ENCODE assay signal across 8 mouse cellular contexts in genomic region chr17:28141771-28142699, GRCm38 (mm10). TPM values are rescaled to one million over a fixed set of nuclear protein-coding genes. Genes with fewer than 3 reads are reported as not detected.
DNase-seq lines count a peak whose midpoint lies in the region; ATAC-seq lines count a peak whose summit lies in the region.

TSS of gene Scube3 (plus strand) at chr17:28142141.

- H3K4me2 ChIP-seq in midbrain, embryonic 14.5 days (ENCODE audit: low read length): peak within 1 kb of the TSS; percentile 84

- H3K27ac ChIP-seq in embryonic facial prominence, embryonic 10.5 days (replicated peaks): peak within 1 kb of the TSS; percentile 96
- H3K27ac ChIP-seq in midbrain, embryonic 14.5 days (replicated peaks; ENCODE audit: low read depth, low read length): peak within 1 kb of the TSS; percentile 94

- peak within 1 kb of the TSS; percentile 29 for H3K4me3 ChIP-seq in erythroblast, embryonic 14.5 days (replicated peaks)
- peak within 1 kb of the TSS; percentile 88 for H3K4me3 ChIP-seq in embryonic facial prominence, embryonic 10.5 days
- peak within 1 kb of the TSS; percentile 68 for H3K4me3 ChIP-seq in midbrain, embryonic 14.5 days (replicated peaks; ENCODE audit: low read depth, low read length)

- WGBS in embryonic facial prominence, embryonic 10.5 days: under 1% methylated on average over 97 of the region's 97 CpGs
- under 1% methylated on average over 86 of the region's 97 CpGs for WGBS in midbrain, embryonic 14.5 days

- no peaks in the 10 kb centered on the region for H3K36me3 ChIP-seq in erythroblast, embryonic 14.5 days (ENCODE audit: control insufficient read depth)
- H3K36me3 ChIP-seq in embryonic facial prominence, embryonic 10.5 days (replicated peaks): no peaks in the 10 kb centered on the region
- no peaks in the 10 kb centered on the region for H3K36me3 ChIP-seq in midbrain, embryonic 14.5 days (ENCODE audit: control insufficient read depth, insufficient read depth, low read length)

- peak within 1 kb of the TSS; percentile 90 for H3K9ac ChIP-seq in midbrain, embryonic 14.5 days (replicated peaks; ENCODE audit: low read length)

- H3K4me1 ChIP-seq in erythroblast, embryonic 14.5 days (ENCODE audit: control insufficient read depth): no peaks in the 10 kb centered on the region
- peaks cover 86% of the 10 kb centered on the region for H3K4me1 ChIP-seq in embryonic facial prominence, embryonic 10.5 days
- H3K4me1 ChIP-seq in midbrain, embryonic 14.5 days (ENCODE audit: control insufficient read depth, insufficient read depth, low read length): peaks cover 51% of the 10 kb centered on the region

- DNase-seq in CD4-positive helper T cell, adult 2 months (ENCODE audit: low read depth, low spot score): peak; percentile 28
- DNase-seq in embryonic facial prominence, embryonic 10.5 days (ENCODE audit: low spot score): peak; percentile 88
- peak; percentile 84 for DNase-seq in midbrain, embryonic 14.5 days
- DNase-seq in frontal cortex, adult 2 months (ENCODE audit: extremely low spot score in 1 of 2, low spot score in 1 of 2): no peak
- no peak for DNase-seq in frontal cortex, postnatal 36 days (ENCODE audit: low spot score in 2 of 2)

- ATAC-seq in erythroblast, adult 5-6 weeks (replicated peaks; ENCODE audit: low FRiP score, poor library complexity, severe bottlenecking): no peak
- peak; percentile 38 for ATAC-seq in inflammation-experienced regulatory T-cells, adult 6 months
- ATAC-seq in midbrain, embryonic 14.5 days (ENCODE audit: low FRiP score, low TSS enrichment): peak; percentile 68; the same call in 1 of the 2 replicates

- H3K9me3 ChIP-seq in erythroblast, embryonic 14.5 days (ENCODE audit: control insufficient read depth, low read length): no peaks in the 10 kb centered on the region
- no peaks in the 10 kb centered on the region for H3K9me3 ChIP-seq in embryonic facial prominence, embryonic 10.5 days
- no peaks in the 10 kb centered on the region for H3K9me3 ChIP-seq in midbrain, embryonic 14.5 days (ENCODE audit: control insufficient read depth, low read length)

- peaks cover 79% of the 10 kb centered on the region for H3K27me3 ChIP-seq in erythroblast, embryonic 14.5 days (ENCODE audit: control insufficient read depth)
- peaks cover 81% of the 10 kb centered on the region for H3K27me3 ChIP-seq in embryonic facial prominence, embryonic 10.5 days (replicated peaks; ENCODE audit: low read depth, poor library complexity, severe bottlenecking)
- no peaks in the 10 kb centered on the region for H3K27me3 ChIP-seq in midbrain, embryonic 14.5 days (ENCODE audit: control insufficient read depth, insufficient read depth, low read length)

RNA-seq across cellular contexts. Expression of gene Scube3, which starts in this region (rescaled TPM):
- not detected in 2 replicates for polyA plus RNA-seq in erythroblast, embryonic 14.5 days (2012)
- total RNA-seq in erythroblast, adult 5-6 weeks (2015; ENCODE audit: low replicate concordance): not detected in 2 replicates
- total RNA-seq in erythroblast, adult 5-6 weeks (2017; ENCODE audit: low replicate concordance): not detected in 2 replicates
- 8.7 and 9.7 TPM in 2 replicates for polyA plus RNA-seq in embryonic facial prominence, embryonic 10.5 days (2016; fragmentation: Nextera tagmentation; extraction: Ambion mirVana)
- not detected for polyA plus RNA-seq in inflammation-experienced regulatory T-cells, adult 6 months (2017; shearing (Covaris generic))
- polyA plus RNA-seq in midbrain, embryonic 14.5 days (2014; fragmentation: Nextera tagmentation; extraction: Ambion mirVana): 7.3 and 8.0 TPM in 2 replicates
- polyA plus RNA-seq in frontal cortex, adult 2 months (2012; rRNA removed): 2.5 TPM in 2 replicates

Comparison
In these comparisons a context has a peak if more than half of its experiments do, and no peak if none do; other contexts are left out.
1. Peak in ATAC-seq in inflammation-experienced regulatory T-cells, adult 6 months; RNA of the gene not detected or under 1 TPM.
2. H3K4me3 ChIP-seq: peak in every context shown above with its lines; median percentile 88 in embryonic facial prominence, embryonic 10.5 days; 68 in midbrain, embryonic 14.5 days; 29 in erythroblast, embryonic 14.5 days.
3. DNase-seq: peak in CD4-positive helper T cell, adult 2 months (single experiment), embryonic facial prominence, embryonic 10.5 days (single experiment) and midbrain, embryonic 14.5 days (single experiment); none in frontal cortex, adult 2 months (0 of 2) and frontal cortex, postnatal 36 days (0 of 2).